Mouse (Mus musculus) monocyte, adult 2 months (primary cell): Measurements from ENCODE around the gene Ifna16.

Source experiments
- DNase-seq, 2 experiments: peaks; one replicate each; pipeline ENCODE4 v3.0.0; 2022; ENCODE audit warnings: low spot score in 2 of 2, low read depth in 1 of 2

Gene Ifna16

DNA sequence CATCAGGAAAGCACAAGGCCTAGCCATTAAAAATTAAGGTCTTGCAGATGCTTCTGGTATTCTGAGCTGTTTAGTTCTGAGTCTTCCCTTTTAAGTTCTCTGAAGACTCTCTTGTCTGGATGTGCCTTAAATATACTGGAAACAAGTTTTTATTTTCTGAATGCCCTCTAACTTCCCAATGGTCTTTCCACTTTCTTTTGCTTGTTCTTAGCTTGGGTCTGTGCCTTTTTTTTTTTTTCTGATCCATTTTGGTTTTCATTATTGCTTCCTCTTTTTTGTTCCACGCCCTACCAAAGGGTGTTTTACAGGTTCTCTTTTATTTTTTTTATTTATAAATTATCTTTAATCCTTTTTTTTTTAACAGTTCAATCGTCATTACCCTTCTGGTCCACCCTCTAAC lies 32.4 kb downstream of the Ifna16 start, which contains the start of gene Ifna13:
Gene Ifna13 (minus strand): TSS at position 101 of the 400 bp plus-strand sequence.
- no peak for DNase-seq

DNA sequence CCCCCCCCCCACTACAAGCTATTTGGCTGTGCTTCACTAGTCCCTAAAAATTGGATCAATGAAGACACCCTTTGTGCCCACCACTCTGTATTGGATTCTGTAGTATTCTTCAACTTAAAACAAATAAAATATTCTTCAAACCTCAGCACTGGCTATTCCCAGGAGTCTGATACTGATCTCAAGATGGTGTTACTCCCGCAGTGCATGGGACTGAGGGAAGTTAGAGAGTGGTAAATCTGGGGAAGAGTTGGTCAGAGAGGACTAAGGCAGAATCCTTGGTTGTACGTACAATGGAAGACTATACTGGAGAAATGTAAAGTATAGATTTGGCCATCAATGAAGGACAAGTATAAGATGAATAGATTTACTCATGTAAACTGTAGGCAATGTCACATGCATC lies 34.2 kb downstream of the Ifna16 start:
- no peak for DNase-seq

DNA sequence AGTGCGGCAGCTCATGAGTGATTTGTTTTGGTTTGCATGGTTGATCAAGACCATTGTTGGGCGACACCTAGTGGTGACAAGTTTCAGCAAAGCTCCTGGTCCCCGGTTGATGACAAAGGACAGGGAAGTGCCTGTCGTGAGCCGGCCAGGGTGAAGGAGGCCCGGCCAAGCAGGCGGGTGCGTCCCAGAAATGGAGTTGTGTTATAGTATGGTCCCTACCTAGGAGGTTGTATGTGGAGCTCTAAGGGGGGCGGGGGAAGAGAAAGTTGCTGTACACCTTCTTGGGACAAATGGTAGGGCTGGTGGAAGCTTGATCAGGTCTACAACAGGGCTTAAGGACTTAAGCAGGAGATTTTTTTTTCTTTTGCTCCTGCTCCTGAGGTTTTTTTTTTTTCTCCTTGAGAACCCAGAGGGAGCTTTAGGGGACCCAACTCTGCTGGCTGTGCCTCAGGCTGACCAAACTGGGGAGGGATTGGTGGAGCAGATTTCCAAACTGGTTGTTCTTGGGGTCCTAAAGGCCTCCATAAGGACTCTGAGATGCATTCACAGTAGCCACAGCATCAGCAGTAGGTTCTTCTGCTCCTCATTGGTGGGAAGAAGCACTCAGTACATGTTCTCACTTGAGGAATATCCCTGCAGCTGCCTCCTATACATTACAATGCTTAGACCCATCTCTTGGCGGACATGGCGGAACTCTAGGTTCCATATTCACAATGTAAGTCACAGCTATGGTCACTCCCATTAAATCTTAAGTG lies 35.5 kb downstream of the Ifna16 start:
- peak; percentile 69 to 79 for DNase-seq

DNA sequence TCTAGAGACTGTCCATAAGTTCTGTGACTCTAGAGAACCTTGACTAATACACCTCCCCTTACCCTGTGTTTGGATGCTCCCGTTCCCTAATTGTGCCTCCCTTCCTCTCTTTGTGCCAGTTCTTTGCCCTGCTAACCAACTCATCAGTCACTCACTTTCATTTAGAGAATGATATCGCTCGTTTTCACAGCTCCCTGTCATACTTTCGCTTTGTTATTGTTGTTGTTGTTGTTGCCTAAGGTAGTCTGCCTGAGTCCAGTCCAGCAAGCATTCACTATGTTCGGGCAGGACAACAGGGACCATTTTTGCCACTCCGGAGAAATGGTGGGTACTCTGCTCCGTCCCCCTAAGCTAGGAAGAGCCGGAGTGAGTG lies 36.0 kb downstream of the Ifna16 start:
- no peak for DNase-seq

DNA sequence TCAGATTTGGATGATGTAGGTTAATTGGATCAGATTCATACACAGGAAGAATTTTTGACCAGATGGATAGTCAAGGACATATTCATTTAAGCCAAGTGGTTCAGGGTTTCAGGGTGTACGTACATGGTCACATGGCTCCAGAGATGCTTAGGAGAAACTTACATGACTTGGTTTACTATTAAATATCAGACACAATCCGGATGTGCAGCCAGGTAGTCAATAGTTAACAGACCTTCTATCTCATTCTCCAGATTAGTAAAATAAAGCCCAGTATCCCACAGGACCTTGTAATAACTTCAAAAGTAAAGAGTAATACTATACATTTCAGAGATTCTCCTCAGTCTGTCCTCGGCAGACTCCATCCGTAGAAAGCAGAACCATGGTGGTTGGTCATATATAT lies 42.4 kb downstream of the Ifna16 start, which contains the start of gene C87499:
Gene C87499 (minus strand): TSS at position 101 of the 400 bp plus-strand sequence.
- no peak for DNase-seq
